Comparison of ENCODE assay signal across 16 mouse cellular contexts in the genomic region with DNA sequence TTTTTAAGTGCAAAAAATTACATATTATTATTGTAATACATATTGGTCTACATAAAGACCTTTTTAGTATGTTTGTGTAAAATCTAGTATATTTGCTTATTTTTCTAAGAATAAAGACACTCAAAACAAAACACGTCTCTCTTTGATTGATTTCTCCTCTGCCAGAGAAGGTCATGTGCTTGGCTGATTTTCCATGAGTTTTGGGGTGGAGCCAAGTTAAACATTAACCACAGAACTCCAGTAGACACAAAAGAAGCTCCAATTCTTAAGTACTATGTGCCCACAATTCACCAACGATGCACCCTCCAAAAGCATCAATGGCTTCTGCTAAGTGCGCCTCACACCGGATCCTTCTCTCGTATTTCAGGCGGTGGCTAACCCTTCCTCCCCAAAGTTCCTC. TPM values are rescaled to one million over a fixed set of nuclear protein-coding genes. Genes with fewer than 3 reads are reported as not detected.
DNase-seq lines count a peak whose midpoint lies in the region; ATAC-seq and TF ChIP-seq lines count a peak whose summit lies in the region.
"Had no signal": no experiment of that assay in that cellular context is flagged by ENCODE, and none has a peak within 500 bp of the region (broad histone marks: within the 10 kb centered on the region; RNA-seq: fewer than 3 reads in every experiment).

No protein-coding gene starts in this region.

- WGBS in liver, postnatal 0 days (ENCODE audit: insufficient replicate concordance), result 70% methylated on average over 6 of the region's 6 CpGs
- 78% methylated on average over 6 of the region's 6 CpGs for WGBS in liver, embryonic 11.5 days
- WGBS in kidney, embryonic 16.5 days, result 74% methylated on average over 6 of the region's 6 CpGs

- ATAC-seq in liver, postnatal 0 days, result peak; percentile 58
- ATAC-seq in liver, embryonic 11.5 days (replicated peaks; ENCODE audit: low FRiP score), result no peak
- ATAC-seq in kidney, embryonic 16.5 days (ENCODE audit: low FRiP score, low TSS enrichment), result no peak
- ATAC-seq: CD4-positive, CD25-positive, alpha-beta regulatory T cell, adult 4 months; hindbrain, postnatal 0 days had no signal

- H3K27me3 ChIP-seq in liver, postnatal 0 days (ENCODE audit: insufficient read depth, low read length), result no peaks in the 10 kb centered on the region
- no peaks in the 10 kb centered on the region; the same call in 1 of the 2 replicates for H3K27me3 ChIP-seq in liver, embryonic 11.5 days (replicated peaks; ENCODE audit: control insufficient read depth, insufficient read depth, low read length)
- no peaks in the 10 kb centered on the region for H3K27me3 ChIP-seq in kidney, embryonic 16.5 days (ENCODE audit: insufficient read depth, low read length)

- no peak for TF ChIP-seq EP300 in liver, postnatal 0 days (IDR thresholded peaks at IDR 0.05; ENCODE audit: low read depth)

- H3K36me3 ChIP-seq in liver, postnatal 0 days (replicated peaks; ENCODE audit: insufficient read depth, low read length), result no peaks in the 10 kb centered on the region
- no peaks in the 10 kb centered on the region for H3K36me3 ChIP-seq in liver, embryonic 11.5 days (ENCODE audit: control insufficient read depth, insufficient read depth, low read length)
- H3K36me3 ChIP-seq in kidney, embryonic 16.5 days (ENCODE audit: insufficient read depth, low read length), result no peaks in the 10 kb centered on the region
- H3K36me3 ChIP-seq: liver, embryonic 13.5 days had no signal

- H3K4me1 ChIP-seq in liver, postnatal 0 days (ENCODE audit: insufficient read depth), result peaks cover 14% of the 10 kb centered on the region
- 0 out of 2 replicates have a peak, but pooled peaks cover 3% of the 10 kb centered on the region for H3K4me1 ChIP-seq in liver, embryonic 11.5 days (replicated peaks; ENCODE audit: control insufficient read depth, insufficient read depth, low read length)
- peaks cover 32% of the 10 kb centered on the region for H3K4me1 ChIP-seq in kidney, embryonic 16.5 days (ENCODE audit: insufficient read depth, low read length)

- no peak overlapping the region for H3K4me3 ChIP-seq in liver, postnatal 0 days (ENCODE audit: low read depth, low read length)
- H3K4me3 ChIP-seq in liver, embryonic 11.5 days (ENCODE audit: low read depth, low read length), result no peak overlapping the region
- no peak overlapping the region for H3K4me3 ChIP-seq in kidney, embryonic 16.5 days (ENCODE audit: low read length)
- H3K4me3 ChIP-seq: heart, adult 2 months; liver, embryonic 13.5 days had no signal

- peak; percentile 22 for DNase-seq in liver, postnatal 0 days
- DNase-seq in liver, embryonic 11.5 days (ENCODE audit: low spot score), result no peak
- DNase-seq in adrenal gland, postnatal 10 days, result peak; percentile 54
- DNase-seq in yolk sac, embryonic 10.5 days (ENCODE audit: low spot score), result peak; percentile 24
- no peak for DNase-seq in cerebellum, adult 11-12 months
- DNase-seq in cerebellum, adult 9-10 months, result no peak
- DNase-seq: heart, adult 2 months; heart, postnatal 10 days; layer of hippocampus, adult 9-11 months; liver, embryonic 13.5 days; midbrain, embryonic 14.5 days; right cerebral cortex, postnatal 4 days; thymus, postnatal 36 days had no signal

- H3K9ac ChIP-seq in liver, postnatal 0 days (replicated peaks), result no peak overlapping the region
- no peak overlapping the region for H3K9ac ChIP-seq in liver, embryonic 11.5 days (ENCODE audit: low read depth, low read length)
- H3K9ac ChIP-seq in kidney, embryonic 16.5 days (replicated peaks; ENCODE audit: low read length), result no peak overlapping the region
- H3K9ac ChIP-seq: liver, embryonic 13.5 days had no signal

- no peaks in the 10 kb centered on the region for H3K9me3 ChIP-seq in liver, postnatal 0 days (ENCODE audit: low read length)
- no peaks in the 10 kb centered on the region for H3K9me3 ChIP-seq in liver, embryonic 11.5 days (ENCODE audit: control insufficient read depth, low read length)
- H3K9me3 ChIP-seq in kidney, embryonic 16.5 days (ENCODE audit: low read length), result no peaks in the 10 kb centered on the region
- H3K9me3 ChIP-seq: liver, embryonic 13.5 days had no signal

- H3K27ac ChIP-seq in liver, postnatal 0 days (ENCODE audit: low read depth), result peak overlapping the region; percentile 53
- H3K27ac ChIP-seq in liver, embryonic 11.5 days (ENCODE audit: low read depth, low read length), result no peak overlapping the region
- H3K27ac ChIP-seq in kidney, embryonic 16.5 days (ENCODE audit: low read length), result peak overlapping the region; percentile 49; the same call in 1 of the 2 replicates
- H3K27ac ChIP-seq: heart, adult 2 months; hindbrain, postnatal 0 days; liver, embryonic 13.5 days had no signal

- no peak overlapping the region for H3K4me2 ChIP-seq in liver, postnatal 0 days (ENCODE audit: low read depth, low read length)
- no peak overlapping the region for H3K4me2 ChIP-seq in liver, embryonic 11.5 days
- no peak overlapping the region for H3K4me2 ChIP-seq in kidney, embryonic 16.5 days (replicated peaks; ENCODE audit: low read depth, low read length)
- H3K4me2 ChIP-seq: liver, embryonic 13.5 days had no signal

- no peak for TF ChIP-seq CTCF in liver, postnatal 0 days (IDR thresholded peaks at IDR 0.05; ENCODE audit: low read depth)

RNA-seq across cellular contexts. Expression of a gene that starts 2.6 kb away (rescaled TPM):
- 7.7 and 8.0 TPM in 2 replicates for polyA plus RNA-seq in liver, postnatal 0 days (2015; fragmentation: Nextera tagmentation; extraction: Ambion mirVana)
- polyA plus RNA-seq in liver, embryonic 11.5 days (2014; fragmentation: Nextera tagmentation; extraction: Ambion mirVana), result 20.5 and 22.0 TPM in 2 replicates
- total RNA-seq in adrenal gland, postnatal 10 days (2021), result 10 to 100 TPM in 1 of 2 experiments, 1 to 10 TPM in 1; 8.6 to 10.9 TPM
- polyA plus RNA-seq in kidney, embryonic 16.5 days (2015; fragmentation: Nextera tagmentation; extraction: Ambion mirVana), result 77.5 and 82.6 TPM in 2 replicates

Comparison
In these comparisons a context has a peak if more than half of its experiments do, and no peak if none do; other contexts are left out.
1. DNase-seq: peak in liver, postnatal 0 days (single experiment), adrenal gland, postnatal 10 days (single experiment) and yolk sac, embryonic 10.5 days (single experiment); none in liver, embryonic 11.5 days (single experiment), cerebellum, adult 11-12 months (single experiment) and cerebellum, adult 9-10 months (single experiment).